Mouse (Mus musculus): ENCODE measurements around the gene Edc3. TPM values are rescaled to one million over a fixed set of nuclear protein-coding genes. Genes with fewer than 3 reads are reported as not detected.

Gene Edc3
- polyA plus RNA-seq, 1 experiment = not detected

DNA sequence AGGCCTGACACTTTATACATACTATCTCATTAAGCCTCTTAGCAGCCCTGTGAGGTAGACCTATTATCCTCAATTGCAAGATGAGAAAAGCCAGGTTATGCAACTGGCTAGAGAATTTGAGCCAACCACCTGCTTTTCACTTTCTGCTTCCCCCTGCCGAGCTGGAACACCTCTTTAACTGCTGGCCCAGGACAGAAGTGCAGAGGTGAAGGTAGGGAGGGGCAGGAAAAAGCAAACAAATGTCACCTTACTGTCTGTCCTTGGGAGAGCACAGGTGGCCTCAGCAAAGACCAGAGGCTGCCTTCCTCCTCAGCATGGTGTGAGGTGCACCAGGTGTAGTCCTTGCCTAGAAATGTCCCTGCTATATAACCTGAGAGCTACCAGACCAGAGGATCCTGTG, 40.1 kb upstream of the Edc3 start:
- WGBS = 65% methylated on average over 1 of the region's 1 CpGs
- TF ChIP-seq CTCF (IDR thresholded peaks at IDR 0.05; ENCODE audit: insufficient read depth, low read depth, low read length) (no peak), POLR2A (IDR thresholded peaks at IDR 0.05; ENCODE audit: insufficient read depth, low read depth, low read length) (no peak)
- Histone ChIP-seq H3K27ac (ENCODE audit: insufficient read depth, low read depth, low read length) (no peak overlapping the region), H3K4me1 (ENCODE audit: control insufficient read depth, insufficient read depth, low read length) (no peaks in the 10 kb centered on the region), H3K4me3 (ENCODE audit: insufficient read depth, low read depth, low read length) (no peak overlapping the region)

- H3K4me3 ChIP-seq (ENCODE audit: insufficient read depth, low read depth, low read length) = no peak overlapping the region
- no peaks in the 10 kb centered on the region for H3K4me1 ChIP-seq (ENCODE audit: control insufficient read depth, insufficient read depth, low read length)
- no peak overlapping the region for H3K27ac ChIP-seq (ENCODE audit: insufficient read depth, low read depth, low read length)
- TF ChIP-seq POLR2A (IDR thresholded peaks at IDR 0.05; ENCODE audit: insufficient read depth, low read depth, low read length) (no peak), CTCF (IDR thresholded peaks at IDR 0.05; ENCODE audit: insufficient read depth, low read depth, low read length) (no peak)
- 85% methylated on average over 3 of the region's 3 CpGs for WGBS
Measured at GRCm38 (mm10) chr9:57669566-57669965, 38.8 kb upstream of the Edc3 start.

GRCm38 (mm10) chr9:57671037-57671436, 37.3 kb upstream of the Edc3 start:
- 92% methylated on average over 4 of the region's 4 CpGs for WGBS
- no peak overlapping the region for H3K4me3 ChIP-seq (ENCODE audit: insufficient read depth, low read depth, low read length)
- H3K4me1 ChIP-seq (ENCODE audit: control insufficient read depth, insufficient read depth, low read length) = no peaks in the 10 kb centered on the region
- no peak overlapping the region for H3K27ac ChIP-seq (ENCODE audit: insufficient read depth, low read depth, low read length)
- no peak for TF ChIP-seq CTCF (IDR thresholded peaks at IDR 0.05; ENCODE audit: insufficient read depth, low read depth, low read length)
- no peak for TF ChIP-seq POLR2A (IDR thresholded peaks at IDR 0.05; ENCODE audit: insufficient read depth, low read depth, low read length)

DNA sequence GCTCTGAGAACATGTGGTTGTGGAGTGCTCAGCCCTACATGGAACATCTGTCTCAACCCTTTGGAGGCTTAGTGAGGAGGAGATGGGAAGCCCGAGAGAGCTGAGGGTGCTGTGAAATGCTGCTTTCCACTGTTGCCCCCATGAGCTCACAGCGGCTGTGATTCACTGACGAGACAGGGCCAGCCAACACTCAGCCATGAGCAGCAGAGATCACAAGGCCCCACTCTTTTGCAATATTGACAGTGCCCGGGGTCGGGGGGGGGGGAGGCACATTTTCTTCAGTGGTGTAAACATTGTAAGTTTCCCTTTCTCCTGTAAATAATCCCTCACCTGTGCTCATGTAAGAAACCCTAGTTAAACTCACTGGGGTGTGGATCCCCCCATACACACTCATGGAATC, 36.8 kb upstream of the Edc3 start:
- no peak for TF ChIP-seq CTCF (IDR thresholded peaks at IDR 0.05; ENCODE audit: insufficient read depth, low read depth, low read length)
- no peak overlapping the region for H3K27ac ChIP-seq (ENCODE audit: insufficient read depth, low read depth, low read length)
- WGBS = 91% methylated on average over 5 of the region's 5 CpGs
- no peaks in the 10 kb centered on the region for H3K4me1 ChIP-seq (ENCODE audit: control insufficient read depth, insufficient read depth, low read length)
- H3K4me3 ChIP-seq (ENCODE audit: insufficient read depth, low read depth, low read length) = no peak overlapping the region

GRCm38 (mm10) chr9:57681411-57681810, 26.9 kb upstream of the Edc3 start:
- no peak overlapping the region for H3K27ac ChIP-seq (ENCODE audit: insufficient read depth, low read depth, low read length)
- H3K4me3 ChIP-seq (ENCODE audit: insufficient read depth, low read depth, low read length) = no peak overlapping the region
- no peaks in the 10 kb centered on the region for H3K4me1 ChIP-seq (ENCODE audit: control insufficient read depth, insufficient read depth, low read length)
- TF ChIP-seq CTCF (IDR thresholded peaks at IDR 0.05; ENCODE audit: insufficient read depth, low read depth, low read length) (no peak), POLR2A (IDR thresholded peaks at IDR 0.05; ENCODE audit: insufficient read depth, low read depth, low read length) (no peak)
- WGBS = 80% methylated on average over 10 of the region's 10 CpGs

DNA sequence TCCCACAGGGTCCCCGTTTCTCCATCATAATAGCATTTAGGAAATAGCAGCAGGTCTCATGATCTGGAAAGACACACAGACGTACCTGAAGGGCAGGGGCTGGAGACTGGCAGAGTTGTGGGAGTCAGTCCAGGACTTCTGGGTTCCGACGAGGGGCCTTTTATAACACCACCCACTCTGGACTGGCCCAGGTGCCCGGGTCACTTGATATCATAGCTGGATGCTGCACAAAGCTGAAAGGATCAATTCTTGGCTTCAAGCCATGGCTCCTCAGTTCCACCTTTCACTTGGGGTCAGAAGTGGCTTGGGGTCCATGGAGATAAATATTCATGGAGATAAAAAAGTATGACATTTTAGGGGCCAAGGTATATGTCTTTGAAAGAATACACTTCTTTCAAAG, 24.8 kb upstream of the Edc3 start, which contains the start of gene Cyp1a2:
Gene Cyp1a2, minus strand, starts transcription at position 184 of the 400 bp plus-strand sequence.
- H3K4me1 ChIP-seq (ENCODE audit: control insufficient read depth, insufficient read depth, low read length) = no peaks in the 10 kb centered on the region
- H3K27ac ChIP-seq (ENCODE audit: insufficient read depth, low read depth, low read length) = no peak within 1 kb of the TSS
- H3K4me3 ChIP-seq (ENCODE audit: insufficient read depth, low read depth, low read length) = no peak within 1 kb of the TSS
- TF ChIP-seq CTCF (IDR thresholded peaks at IDR 0.05; ENCODE audit: insufficient read depth, low read depth, low read length) = no peak
- no peak for TF ChIP-seq POLR2A (IDR thresholded peaks at IDR 0.05; ENCODE audit: insufficient read depth, low read depth, low read length)
- 77% methylated on average over 5 of the region's 5 CpGs for WGBS

GRCm38 (mm10) chr9:57686011-57686410, 22.3 kb upstream of the Edc3 start:
- WGBS = 91% methylated on average over 5 of the region's 5 CpGs
- no peaks in the 10 kb centered on the region for H3K4me1 ChIP-seq (ENCODE audit: control insufficient read depth, insufficient read depth, low read length)
- no peak overlapping the region for H3K4me3 ChIP-seq (ENCODE audit: insufficient read depth, low read depth, low read length)
- TF ChIP-seq CTCF (IDR thresholded peaks at IDR 0.05; ENCODE audit: insufficient read depth, low read depth, low read length) (no peak), POLR2A (IDR thresholded peaks at IDR 0.05; ENCODE audit: insufficient read depth, low read depth, low read length) (no peak)
- no peak overlapping the region for H3K27ac ChIP-seq (ENCODE audit: insufficient read depth, low read depth, low read length)

DNA sequence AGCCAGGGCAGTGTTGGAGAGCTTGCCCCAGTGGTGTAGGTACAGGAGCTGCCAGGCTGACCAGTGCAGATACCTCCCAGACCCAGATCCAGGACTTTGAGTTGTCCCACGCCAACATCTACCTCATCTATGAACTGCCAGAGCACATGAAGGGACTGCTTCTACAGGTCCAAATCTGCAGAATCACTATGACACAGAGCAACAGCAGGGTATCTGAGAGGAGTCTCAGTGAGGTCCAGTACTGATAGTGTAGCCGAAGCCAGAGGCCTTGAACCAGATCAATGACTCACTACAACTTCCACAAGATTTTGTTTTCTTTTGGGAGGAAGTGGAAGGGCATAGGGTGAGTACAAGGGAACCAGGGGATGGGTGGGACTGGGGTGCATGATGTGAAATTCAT, 20.6 kb upstream of the Edc3 start, which contains the start of gene Cyp1a1:
Gene Cyp1a1, plus strand, starts transcription at position 178 of the 400 bp plus-strand sequence.
- TF ChIP-seq POLR2A (IDR thresholded peaks at IDR 0.05; ENCODE audit: insufficient read depth, low read depth, low read length) (no peak), CTCF (IDR thresholded peaks at IDR 0.05; ENCODE audit: insufficient read depth, low read depth, low read length) (no peak)
- no peak within 1 kb of the TSS for H3K27ac ChIP-seq (ENCODE audit: insufficient read depth, low read depth, low read length)
- no peak within 1 kb of the TSS for H3K4me3 ChIP-seq (ENCODE audit: insufficient read depth, low read depth, low read length)
- 86% methylated on average over 2 of the region's 2 CpGs for WGBS
- H3K4me1 ChIP-seq (ENCODE audit: control insufficient read depth, insufficient read depth, low read length) = no peaks in the 10 kb centered on the region

GRCm38 (mm10) chr9:57688158-57688557, 20.2 kb upstream of the Edc3 start:
- no peak overlapping the region for H3K4me3 ChIP-seq (ENCODE audit: insufficient read depth, low read depth, low read length)
- no peaks in the 10 kb centered on the region for H3K4me1 ChIP-seq (ENCODE audit: control insufficient read depth, insufficient read depth, low read length)
- TF ChIP-seq CTCF (IDR thresholded peaks at IDR 0.05; ENCODE audit: insufficient read depth, low read depth, low read length) (no peak), POLR2A (IDR thresholded peaks at IDR 0.05; ENCODE audit: insufficient read depth, low read depth, low read length) (no peak)
- 56% methylated on average over 2 of the region's 2 CpGs for WGBS
- no peak overlapping the region for H3K27ac ChIP-seq (ENCODE audit: insufficient read depth, low read depth, low read length)

GRCm38 (mm10) chr9:57688606-57689005, 19.7 kb upstream of the Edc3 start:
- Histone ChIP-seq H3K27ac (ENCODE audit: insufficient read depth, low read depth, low read length) (no peak overlapping the region), H3K4me3 (ENCODE audit: insufficient read depth, low read depth, low read length) (no peak overlapping the region), H3K4me1 (ENCODE audit: control insufficient read depth, insufficient read depth, low read length) (no peaks in the 10 kb centered on the region)
- WGBS = 87% methylated on average over 2 of the region's 2 CpGs
- TF ChIP-seq POLR2A (IDR thresholded peaks at IDR 0.05; ENCODE audit: insufficient read depth, low read depth, low read length) (no peak), CTCF (IDR thresholded peaks at IDR 0.05; ENCODE audit: insufficient read depth, low read depth, low read length) (no peak)
